Mouse (Mus musculus) C2C12 (cell line): ENCODE measurements around the gene Ifnl2.
"Not testable (repeated sequence)": the region's sequence is repeated elsewhere in the genome, so short reads cannot be mapped to it uniquely, and the experiment has no call there.

Source experiments
- CEBPB ChIP-seq: IDR thresholded peaks from one replicate; pipeline ENCODE4 v1.6.1; 2011; ENCODE audit warnings: low read depth, mild to moderate bottlenecking, control low read depth, moderate library complexity
- CTCF ChIP-seq: IDR thresholded peaks from one replicate; pipeline ENCODE4 v1.5.1; 2011; ENCODE audit not compliant: control insufficient read depth, insufficient read depth, insufficient read length
- FOSL1 ChIP-seq: IDR thresholded peaks from one replicate; pipeline ENCODE4 v1.8.0; 2011; ENCODE audit warnings: mild to moderate bottlenecking, low read length; ENCODE audit not compliant: poor library complexity, insufficient read depth, severe bottlenecking
- MAX ChIP-seq: IDR thresholded peaks from one replicate; pipeline ENCODE4 v1.6.1; 2011; ENCODE audit warnings: mild to moderate bottlenecking, control low read depth
- MYOG ChIP-seq: IDR thresholded peaks from one replicate; pipeline ENCODE4 v1.6.1; 2011; ENCODE audit not compliant: control insufficient read depth, insufficient read length; ENCODE audit errors: extremely low read depth
- USF1 ChIP-seq: IDR thresholded peaks from one replicate; pipeline ENCODE4 v1.6.1; 2011; ENCODE audit warnings: low read depth, mild to moderate bottlenecking, control low read depth, moderate library complexity

DNA sequence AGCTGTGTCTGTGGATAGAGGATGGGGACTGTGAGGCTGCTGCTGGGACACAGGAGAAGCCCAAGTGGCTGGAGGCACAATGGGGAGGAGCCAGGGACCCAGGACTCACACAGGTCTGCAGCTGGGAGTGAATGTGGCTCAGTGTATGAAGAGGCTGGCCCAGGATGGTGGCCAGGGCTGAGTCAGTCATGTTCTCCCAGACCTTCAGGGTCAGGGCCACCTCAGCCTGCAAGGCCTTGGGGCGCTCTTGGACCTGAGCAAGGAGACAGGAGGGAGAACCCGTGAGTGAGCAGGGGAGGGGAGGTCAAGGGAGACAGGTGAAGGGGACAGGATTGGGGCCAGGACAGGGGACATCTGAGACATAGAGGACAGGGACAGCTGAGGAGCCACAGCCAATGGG, 1.1 kb downstream of the Ifnl2 start:
- not testable (repeated sequence) for TF ChIP-seq CTCF, MYOG, USF1, CEBPB, MAX, FOSL1
